Mouse (Mus musculus) liver, postnatal 0 days (tissue): ENCODE data around the gene Upf3a.

Source experiments
- CTCF ChIP-seq: sonication (generic); IDR thresholded peaks from 2 replicates; pipeline ENCODE4 v1.5.1; 2016; ENCODE audit warnings: antibody characterized with exemption, low read depth
- EP300 ChIP-seq: IDR thresholded peaks from 2 replicates; pipeline ENCODE4 v1.6.1; 2016; ENCODE audit warnings: antibody characterized with exemption, low read depth, mild to moderate bottlenecking

- TF ChIP-seq CTCF, result no peak
- TF ChIP-seq EP300, result no peak
These were observed 14.2 kb downstream of the Upf3a start for GRCm38 (mm10) chr8:13799566-13799965.
